Mouse (Mus musculus) hindbrain, embryonic 13.5 days (tissue): ENCODE measurements around the gene Flt3. TPM values are rescaled to one million over a fixed set of nuclear protein-coding genes. Genes with fewer than 3 reads are reported as not detected.

ENCODE experiments used
- ATAC-seq: fragments of 200-750 bp; cut with Nextera tagmentation; 2 replicates; pipeline ENCODE4 v1.8.0; 2017; ENCODE audit warnings: moderate TSS enrichment; ENCODE audit not compliant: low FRiP score
- H3K27ac ChIP-seq: fragments of 300-500 bp; sonication (generic); 2 replicates; pipeline ENCODE4 v1.5.1; 2015; ENCODE audit warnings: inconsistent platforms, mild to moderate bottlenecking, moderate library complexity
- H3K27me3 ChIP-seq: fragments of 300-500 bp; sonication (generic); 2 replicates; pipeline ENCODE4 v1.6.1; 2015; ENCODE audit warnings: mild to moderate bottlenecking, inconsistent platforms
- H3K36me3 ChIP-seq: fragments of 300-500 bp; sonication (generic); 2 replicates; pipeline ENCODE4 v1.6.1; 2015; ENCODE audit warnings: mild to moderate bottlenecking, inconsistent platforms
- H3K4me1 ChIP-seq: fragments of 300-500 bp; sonication (generic); replicated peaks from 2 replicates; pipeline ENCODE4 v1.6.1; 2015; ENCODE audit warnings: inconsistent platforms
- H3K4me2 ChIP-seq: fragments of 300-500 bp; sonication (generic); 2 replicates; pipeline ENCODE4 v1.6.1; 2015; ENCODE audit warnings: inconsistent platforms, mild to moderate bottlenecking, moderate library complexity
- H3K4me3 ChIP-seq: fragments of 300-500 bp; sonication (generic); 2 replicates; pipeline ENCODE4 v1.5.1; 2015; ENCODE audit warnings: mild to moderate bottlenecking, inconsistent platforms
- H3K9ac ChIP-seq: fragments of 300-500 bp; sonication (generic); 2 replicates; pipeline ENCODE4 v1.6.1; 2015; ENCODE audit warnings: mild to moderate bottlenecking, inconsistent platforms
- H3K9me3 ChIP-seq: fragments of 300-500 bp; sonication (generic); 2 replicates; pipeline ENCODE4 v1.6.1; 2016; ENCODE audit warnings: inconsistent platforms
- WGBS: fragments of 180-500 bp; shearing (Covaris S2); methylation state at CpG from one replicate; pipeline ENCODE4 v1.1.7; 2015; 5-methylcytosine and 5-hydroxymethylcytosine counted together
- polyA plus RNA-seq: library from polyadenylated mRNA; unstranded; fragments of >200 nt; fragmentation: Nextera tagmentation; extraction: Ambion mirVana; gene quantifications from 2 replicates; pipeline ENCODE4 v1.2.1, GENCODE M21; 2015

Flt3 gene
- polyA plus RNA-seq, 1 experiment from 2014 or later, result 0.36 TPM

DNA sequence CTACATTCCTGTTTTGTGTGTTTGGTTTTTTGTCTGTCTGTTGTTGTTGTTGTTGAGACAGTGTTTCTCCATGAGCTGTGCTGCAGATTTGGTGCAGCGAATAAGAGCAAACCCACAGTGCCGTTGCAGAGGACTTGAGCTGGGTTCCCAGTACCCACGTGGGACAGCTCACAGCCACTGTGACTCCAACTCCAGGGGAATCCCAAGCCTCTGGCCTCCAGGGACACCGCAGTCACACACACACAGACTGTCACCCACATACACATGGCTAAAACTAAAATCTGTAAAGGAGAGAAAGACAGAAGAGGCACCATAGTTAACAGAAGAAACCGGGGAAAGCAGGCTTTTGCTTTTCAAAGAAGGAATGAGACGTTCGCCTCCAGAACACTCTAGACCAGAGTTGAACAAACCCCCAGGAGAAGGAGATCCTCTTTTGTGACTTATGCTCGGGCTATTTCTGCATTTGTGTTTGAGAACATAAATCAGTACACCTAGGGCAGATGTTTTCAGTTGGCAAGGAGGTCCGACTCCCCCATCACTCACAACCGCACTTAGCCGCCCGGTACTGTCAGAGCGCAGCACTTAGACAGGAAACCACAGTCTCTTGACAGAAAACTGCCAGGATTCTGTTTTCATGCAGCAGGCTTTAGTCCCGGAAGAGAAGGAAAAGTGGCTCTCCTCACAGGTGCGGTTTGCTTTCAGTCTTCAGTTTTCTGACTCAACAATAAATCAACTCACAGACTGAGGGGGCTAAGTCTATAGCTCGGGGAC lies 34.1 kb downstream of the Flt3 start:
- Histone ChIP-seq H3K4me1 (no peaks in the 10 kb centered on the region), H3K27ac (no peak overlapping the region), H3K27me3 (no peaks in the 10 kb centered on the region), H3K4me2 (no peak overlapping the region), H3K9ac (no peak overlapping the region), H3K36me3 (no peaks in the 10 kb centered on the region), H3K9me3 (no peaks in the 10 kb centered on the region), H3K4me3 (no peak overlapping the region)
- WGBS, result 75% methylated on average over 16 of the region's 16 CpGs
- no peak for ATAC-seq

DNA sequence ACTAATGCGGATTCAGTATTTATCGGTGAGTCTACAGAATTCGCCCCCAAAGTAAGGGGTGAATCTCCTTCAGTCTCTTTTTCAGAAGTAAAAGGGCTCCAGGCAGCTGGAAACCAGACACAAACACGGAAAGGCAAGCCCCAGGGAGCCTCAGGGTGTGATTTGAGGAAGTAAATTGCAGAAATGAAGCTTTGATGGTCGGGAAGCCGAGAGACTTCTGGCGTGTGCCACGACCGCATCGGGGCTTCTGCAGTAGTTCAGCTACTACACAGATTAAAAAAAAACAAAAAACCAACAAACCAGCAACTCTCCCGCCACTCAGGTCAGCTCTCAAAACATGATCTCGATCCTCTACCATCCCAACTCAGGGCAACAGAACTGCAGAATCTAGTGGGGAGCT lies 37.2 kb downstream of the Flt3 start:
- Histone ChIP-seq H3K9me3 (no peaks in the 10 kb centered on the region), H3K9ac (no peak overlapping the region), H3K4me1 (no peaks in the 10 kb centered on the region), H3K4me3 (no peak overlapping the region), H3K4me2 (no peak overlapping the region), H3K27ac (no peak overlapping the region), H3K36me3 (no peaks in the 10 kb centered on the region), H3K27me3 (no peaks in the 10 kb centered on the region)
- WGBS, result 77% methylated on average over 12 of the region's 12 CpGs
- ATAC-seq, result no peak

DNA sequence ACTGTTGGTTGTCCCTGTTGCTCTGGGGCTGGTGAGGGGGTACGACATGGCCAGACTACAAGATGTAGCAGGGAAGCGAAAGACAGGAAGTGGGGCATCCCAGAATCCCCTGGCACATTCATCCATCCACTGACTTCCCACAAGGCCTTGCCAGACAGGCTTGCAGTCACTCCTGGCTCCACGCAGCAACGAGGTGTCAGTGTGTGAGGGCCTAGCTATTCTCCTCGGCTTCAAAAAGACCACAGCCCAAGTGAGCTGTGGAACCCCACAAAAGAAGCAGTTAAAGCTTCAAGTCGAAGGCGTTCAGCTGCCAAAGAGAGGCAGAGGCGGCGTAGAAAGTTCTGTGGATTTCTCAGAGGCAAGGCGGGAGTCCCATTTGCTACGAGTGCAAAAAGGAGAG lies 41.8 kb downstream of the Flt3 start:
- Histone ChIP-seq H3K9ac (no peak overlapping the region), H3K9me3 (no peaks in the 10 kb centered on the region), H3K36me3 (no peaks in the 10 kb centered on the region), H3K27ac (no peak overlapping the region), H3K4me1 (no peaks in the 10 kb centered on the region), H3K4me2 (no peak overlapping the region), H3K27me3 (no peaks in the 10 kb centered on the region), H3K4me3 (no peak overlapping the region)
- no peak for ATAC-seq
- WGBS, result 88% methylated on average over 11 of the region's 11 CpGs

DNA sequence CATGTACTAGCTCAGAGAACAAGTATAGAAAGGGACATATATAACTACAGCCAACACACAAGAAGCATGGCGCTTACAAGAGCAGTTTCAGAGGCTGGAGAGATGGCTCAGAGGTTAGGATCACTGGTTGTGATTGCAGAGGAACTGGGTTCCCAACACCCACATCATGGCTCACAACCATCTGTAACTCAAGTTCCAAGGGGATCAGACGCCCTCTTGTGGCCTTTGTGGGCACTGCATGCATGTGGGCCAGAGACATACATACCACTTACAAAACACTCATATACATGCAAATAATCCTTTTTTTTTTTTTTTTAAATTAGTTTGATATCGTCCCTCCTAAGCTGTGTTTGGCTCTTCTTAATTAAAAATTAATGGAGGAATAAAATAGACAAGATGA lies 42.8 kb downstream of the Flt3 start:
- Histone ChIP-seq H3K9me3 (no peaks in the 10 kb centered on the region), H3K9ac (no peak overlapping the region)

DNA sequence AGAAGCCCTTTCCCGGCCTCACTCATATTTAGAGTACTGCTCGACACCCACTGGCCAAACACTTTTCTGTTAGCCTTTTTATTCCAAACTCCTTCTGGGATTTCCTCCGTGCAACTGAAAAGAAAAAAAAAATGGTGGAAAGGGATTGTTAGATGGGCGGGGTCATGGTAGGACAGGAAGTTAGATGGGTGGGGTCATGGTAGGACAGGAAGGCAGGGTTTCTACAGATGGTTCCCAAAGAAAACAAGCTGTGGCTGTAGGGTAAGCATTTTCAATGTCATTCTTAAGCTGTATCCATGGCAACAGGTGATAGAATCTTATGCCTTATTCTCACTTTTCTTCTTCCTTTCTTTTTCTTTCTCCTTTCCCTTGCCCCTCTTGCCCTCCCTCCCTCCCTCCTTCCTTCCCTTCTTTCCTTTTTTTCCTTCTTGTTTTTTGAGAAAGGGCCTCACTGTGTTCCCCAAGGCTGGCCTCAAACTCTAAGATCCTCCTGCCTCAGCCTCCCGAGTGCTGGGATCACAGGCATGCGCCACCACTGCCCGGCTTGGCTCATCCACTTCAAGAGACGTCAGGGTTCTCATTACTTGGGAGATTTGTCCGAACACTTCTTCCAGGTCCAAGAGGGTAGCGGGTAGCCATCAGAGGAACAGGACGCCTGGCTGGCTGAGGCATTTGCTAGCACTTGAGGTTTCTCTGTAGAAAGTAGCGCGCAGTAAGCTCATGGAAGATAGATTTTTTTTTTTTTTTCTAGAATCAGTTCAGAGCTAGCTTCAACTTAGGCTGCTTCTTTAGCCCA lies 43.8 kb downstream of the Flt3 start:
- no peak overlapping the region for H3K27ac ChIP-seq
- no peaks in the 10 kb centered on the region for H3K36me3 ChIP-seq
- no peak for ATAC-seq
- H3K27me3 ChIP-seq, result no peaks in the 10 kb centered on the region
- H3K4me3 ChIP-seq, result no peak overlapping the region
- no peaks in the 10 kb centered on the region for H3K4me1 ChIP-seq
- no peak overlapping the region for H3K4me2 ChIP-seq
- H3K9ac ChIP-seq, result no peak overlapping the region
- WGBS, result 95% methylated on average over 13 of the region's 13 CpGs
- H3K9me3 ChIP-seq, result no peaks in the 10 kb centered on the region

More for the DNA sequence above, 42.8 kb downstream of the Flt3 start:
- Histone ChIP-seq H3K4me1 (no peaks in the 10 kb centered on the region), H3K27ac (no peak overlapping the region), H3K27me3 (no peaks in the 10 kb centered on the region), H3K36me3 (no peaks in the 10 kb centered on the region), H3K4me3 (no peak overlapping the region), H3K4me2 (no peak overlapping the region)
- no peak for ATAC-seq
- WGBS, result 43% methylated on average over 3 of the region's 3 CpGs

DNA sequence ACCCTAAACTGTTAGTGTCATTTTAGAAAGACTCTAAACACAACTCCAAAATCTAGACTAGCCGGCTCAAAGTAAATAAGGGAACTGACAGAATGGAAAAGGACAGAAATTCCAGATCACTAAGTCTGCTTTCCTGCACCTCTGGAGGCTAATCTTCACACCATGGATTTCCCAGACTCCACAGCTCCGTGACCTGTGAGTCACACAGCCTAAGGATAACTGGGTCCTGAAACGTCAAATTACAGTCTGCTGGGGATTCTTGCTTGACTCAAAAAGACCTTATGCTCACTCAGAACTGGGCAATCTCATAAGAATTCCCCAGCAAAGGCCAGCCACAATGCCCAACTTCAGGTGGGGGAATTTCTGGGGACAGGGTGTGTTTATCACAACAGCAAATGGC lies 44.5 kb downstream of the Flt3 start:
- no peak overlapping the region for H3K9ac ChIP-seq
- no peak for ATAC-seq
- H3K4me3 ChIP-seq, result no peak overlapping the region
- no peak overlapping the region for H3K4me2 ChIP-seq
- H3K4me1 ChIP-seq, result no peaks in the 10 kb centered on the region
- WGBS, result 78% methylated on average over 3 of the region's 3 CpGs
- H3K36me3 ChIP-seq, result no peaks in the 10 kb centered on the region
- H3K27me3 ChIP-seq, result no peaks in the 10 kb centered on the region
- no peaks in the 10 kb centered on the region for H3K9me3 ChIP-seq
- H3K27ac ChIP-seq, result no peak overlapping the region

DNA sequence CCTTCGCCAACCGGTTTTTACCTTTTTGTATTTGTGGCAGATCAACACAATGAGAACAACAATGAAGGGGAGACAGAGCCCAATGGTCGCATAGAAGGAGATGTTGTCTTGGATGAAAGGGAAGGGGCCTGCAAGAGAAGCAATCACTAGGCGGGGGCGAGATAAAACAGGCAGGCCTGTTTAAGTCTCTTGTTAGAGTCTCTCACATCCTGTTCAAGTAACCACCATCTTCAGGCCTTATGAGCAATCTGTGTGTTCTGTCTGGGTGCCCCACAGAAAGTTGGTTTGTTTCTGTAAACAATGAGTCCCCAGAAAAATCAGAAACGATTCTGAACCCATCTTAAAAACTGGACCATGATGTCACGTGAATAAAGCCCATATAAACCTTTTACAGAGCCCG lies 45.3 kb downstream of the Flt3 start:
- no peak for ATAC-seq
- no peak overlapping the region for H3K4me2 ChIP-seq
- H3K4me3 ChIP-seq, result no peak overlapping the region
- 77% methylated on average over 8 of the region's 8 CpGs for WGBS
- H3K27ac ChIP-seq, result no peak overlapping the region
- no peaks in the 10 kb centered on the region for H3K9me3 ChIP-seq
- no peaks in the 10 kb centered on the region for H3K27me3 ChIP-seq
- H3K4me1 ChIP-seq, result no peaks in the 10 kb centered on the region
- H3K9ac ChIP-seq, result no peak overlapping the region
- no peaks in the 10 kb centered on the region for H3K36me3 ChIP-seq

DNA sequence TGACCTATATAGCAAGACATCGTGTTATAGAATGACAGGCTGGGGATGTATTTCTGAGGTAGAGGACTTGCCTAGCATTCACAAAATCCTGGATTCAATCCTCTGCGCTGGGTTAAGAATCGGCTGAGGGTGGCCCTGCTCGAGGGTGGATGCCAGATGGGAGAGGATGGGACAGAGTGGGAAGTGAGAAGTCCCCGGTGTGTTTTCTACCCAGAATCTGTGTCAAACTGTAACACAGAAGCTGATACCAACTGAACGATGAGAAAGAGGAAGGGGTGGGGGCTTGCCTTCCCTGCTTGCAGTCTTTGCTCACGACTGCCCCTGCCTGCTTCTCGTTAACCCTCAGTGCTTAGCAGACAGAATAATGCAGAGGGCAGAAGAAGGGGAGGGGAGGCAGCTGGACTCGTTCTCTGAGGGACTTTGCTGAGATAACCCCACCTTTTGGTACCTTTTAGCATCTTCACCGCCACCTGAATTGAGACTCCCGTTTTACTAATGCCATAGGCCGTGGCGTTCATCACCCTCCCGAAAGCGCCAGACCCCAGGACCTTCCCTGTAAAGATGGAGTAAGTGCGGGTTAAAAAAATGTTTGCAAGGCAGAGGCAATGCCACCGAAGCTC lies 46.0 kb downstream of the Flt3 start:
- Histone ChIP-seq H3K27ac (no peak overlapping the region), H3K9ac (no peak overlapping the region), H3K4me2 (no peak overlapping the region), H3K27me3 (no peaks in the 10 kb centered on the region), H3K4me3 (no peak overlapping the region), H3K9me3 (no peaks in the 10 kb centered on the region), H3K4me1 (no peaks in the 10 kb centered on the region), H3K36me3 (no peaks in the 10 kb centered on the region)
- 65% methylated on average over 17 of the region's 17 CpGs for WGBS
- ATAC-seq, result no peak

DNA sequence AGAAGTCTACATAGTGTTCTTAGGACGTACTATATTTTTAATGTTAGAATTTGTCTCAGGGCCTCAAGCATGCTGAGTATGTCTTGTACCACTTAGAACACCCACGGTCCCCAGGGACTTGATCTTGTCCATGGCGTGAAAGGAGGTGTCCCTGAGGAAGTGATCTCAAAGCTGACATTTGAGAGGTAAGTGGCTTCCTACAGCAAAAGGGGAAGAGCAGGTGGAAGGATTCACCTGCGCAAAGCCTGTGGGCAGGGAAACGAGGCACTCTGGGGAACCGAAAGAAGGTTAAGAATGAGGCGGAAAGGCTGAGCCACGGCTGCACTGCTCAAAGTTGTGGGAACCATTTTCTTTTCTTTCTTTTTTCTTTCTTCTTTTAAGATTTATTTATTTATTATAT lies 48.4 kb downstream of the Flt3 start:
- no peak overlapping the region for H3K4me2 ChIP-seq
- H3K4me3 ChIP-seq, result no peak overlapping the region
- no peaks in the 10 kb centered on the region for H3K9me3 ChIP-seq
- no peaks in the 10 kb centered on the region for H3K4me1 ChIP-seq
- no peak overlapping the region for H3K27ac ChIP-seq
- no peak overlapping the region for H3K9ac ChIP-seq
- 88% methylated on average over 8 of the region's 8 CpGs for WGBS
- no peaks in the 10 kb centered on the region for H3K36me3 ChIP-seq
- no peak for ATAC-seq
- no peaks in the 10 kb centered on the region for H3K27me3 ChIP-seq

DNA sequence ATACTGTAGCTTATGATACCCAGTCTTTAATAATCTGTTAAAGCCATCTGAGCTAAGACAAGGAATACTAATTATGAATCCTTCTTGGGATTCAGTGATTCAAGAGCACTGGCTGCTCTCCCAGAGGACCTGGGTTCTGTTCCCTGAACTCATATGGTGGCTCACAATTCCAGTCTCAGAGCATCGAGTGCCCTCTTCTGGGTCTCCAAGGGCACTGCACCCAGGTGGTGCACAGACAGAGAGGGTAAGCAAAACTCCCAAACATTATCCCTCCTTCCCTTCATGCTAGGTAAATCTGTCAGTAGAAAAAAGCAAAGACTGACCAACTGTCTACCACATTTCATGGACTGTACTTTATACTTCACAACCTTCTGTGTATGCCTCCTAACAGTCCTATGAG lies 54.3 kb downstream of the Flt3 start:
- H3K4me3 ChIP-seq, result no peak overlapping the region
- ATAC-seq, result no peak
- no peak overlapping the region for H3K27ac ChIP-seq
- H3K4me2 ChIP-seq, result no peak overlapping the region
- no peak overlapping the region for H3K9ac ChIP-seq
- no peaks in the 10 kb centered on the region for H3K27me3 ChIP-seq
- no peaks in the 10 kb centered on the region for H3K9me3 ChIP-seq
- H3K4me1 ChIP-seq, result no peaks in the 10 kb centered on the region
- H3K36me3 ChIP-seq, result no peaks in the 10 kb centered on the region
- 70% methylated on average over 1 of the region's 1 CpGs for WGBS

DNA sequence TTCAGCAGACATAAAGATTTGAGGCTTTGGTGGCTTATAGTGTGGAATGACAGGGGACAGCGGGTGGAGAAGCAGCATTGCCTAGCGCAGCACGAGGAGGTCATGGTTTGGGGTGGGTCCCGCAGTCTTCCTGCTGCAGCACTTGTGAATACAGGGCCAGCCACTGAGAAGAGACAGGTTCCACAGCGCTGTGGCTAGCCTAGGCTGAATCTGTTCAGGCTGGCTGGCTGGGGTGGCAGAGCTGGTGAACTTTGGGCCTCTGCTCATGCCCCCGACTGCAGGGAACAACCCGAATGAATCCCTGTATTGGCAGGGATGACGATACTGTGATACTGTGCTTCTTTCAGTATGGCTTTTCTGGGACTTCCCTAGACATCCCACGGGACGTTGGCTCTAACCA lies 56.4 kb downstream of the Flt3 start:
- 89% methylated on average over 10 of the region's 10 CpGs for WGBS

DNA sequence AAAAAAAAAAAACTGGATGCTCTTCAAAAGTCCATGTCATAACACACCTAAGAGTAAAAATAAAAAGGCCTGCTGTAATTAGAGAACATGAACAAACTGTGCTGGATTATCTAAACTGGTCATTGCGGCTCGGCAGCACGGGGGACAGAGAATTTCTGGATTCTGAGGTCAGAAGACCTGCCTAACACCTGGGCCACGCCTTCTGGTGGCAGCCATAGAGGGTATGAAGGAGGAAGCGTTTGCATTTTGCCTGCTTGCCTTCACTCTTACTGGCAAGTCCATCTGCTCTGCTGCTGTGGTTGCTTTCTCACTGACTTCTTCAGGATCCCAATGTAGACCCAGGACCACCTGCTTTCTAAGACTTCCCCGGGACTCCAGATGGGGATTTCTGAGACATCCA lies 57.4 kb downstream of the Flt3 start:
- no peak overlapping the region for H3K27ac ChIP-seq
- H3K27me3 ChIP-seq, result no peaks in the 10 kb centered on the region
- H3K4me3 ChIP-seq, result no peak overlapping the region
- H3K4me2 ChIP-seq, result no peak overlapping the region
- H3K9ac ChIP-seq, result no peak overlapping the region
- H3K9me3 ChIP-seq, result no peaks in the 10 kb centered on the region
- no peaks in the 10 kb centered on the region for H3K36me3 ChIP-seq
- no peaks in the 10 kb centered on the region for H3K4me1 ChIP-seq
- no peak for ATAC-seq
- WGBS, result 92% methylated on average over 6 of the region's 6 CpGs

More for the DNA sequence above, 56.4 kb downstream of the Flt3 start:
- Histone ChIP-seq H3K27me3 (no peaks in the 10 kb centered on the region), H3K36me3 (no peaks in the 10 kb centered on the region), H3K9me3 (no peaks in the 10 kb centered on the region), H3K4me3 (no peak overlapping the region), H3K27ac (no peak overlapping the region), H3K4me2 (no peak overlapping the region), H3K4me1 (no peaks in the 10 kb centered on the region), H3K9ac (no peak overlapping the region)
- no peak for ATAC-seq
